Mouse (Mus musculus) ES-Bruce4 (cell line): ENCODE measurements at regions not wholly inside any gene's neighbourhood (a gene's known extent, or its start where the extent isn't known, plus 50 kb on each side); places are given as distances from the start of the nearest gene placed in this dataset.

Experiments
- CTCF ChIP-seq: IDR thresholded peaks from one replicate; pipeline ENCODE4 v1.8.1; 2011; ENCODE audit warnings: low read depth, low read length
- POLR2A ChIP-seq: IDR thresholded peaks from one replicate; pipeline ENCODE4 v1.8.1; 2011; ENCODE audit warnings: low read length; ENCODE audit not compliant: insufficient read depth

- TF ChIP-seq CTCF (no peak), POLR2A (no peak)
These were observed 288.3 kb downstream of the Sox9 start for GRCm38 (mm10) chr11:113070365-113070764.
